Mouse (Mus musculus): ENCODE data around the gene Zcwpw1. TPM values are rescaled to one million over a fixed set of nuclear protein-coding genes. Genes with fewer than 3 reads are reported as not detected.

Gene Zcwpw1
- polyA plus RNA-seq, 1 experiment from 2014 or later = 14.6 TPM

GRCm38 (mm10) chr5:137796606-137797005, 9.0 kb downstream of the Zcwpw1 start:
- H3K27ac ChIP-seq = no peak overlapping the region
- no peaks in the 10 kb centered on the region for H3K36me3 ChIP-seq (replicated peaks)
- H3K9me3 ChIP-seq = no peaks in the 10 kb centered on the region
- ATAC-seq (ENCODE audit: low FRiP score) = no peak
- no peak overlapping the region for H3K9ac ChIP-seq
- H3K27me3 ChIP-seq = no peaks in the 10 kb centered on the region
- no peak overlapping the region for H3K4me2 ChIP-seq
- H3K4me1 ChIP-seq = no peaks in the 10 kb centered on the region
- WGBS = 85% methylated on average over 3 of the region's 3 CpGs
- no peak overlapping the region for H3K4me3 ChIP-seq (replicated peaks)

- Histone ChIP-seq H3K27ac (no peak overlapping the region), H3K36me3 (replicated peaks) (no peaks in the 10 kb centered on the region), H3K27me3 (no peaks in the 10 kb centered on the region), H3K4me3 (replicated peaks) (no peak overlapping the region), H3K4me1 (no peaks in the 10 kb centered on the region), H3K9me3 (no peaks in the 10 kb centered on the region), H3K4me2 (no peak overlapping the region), H3K9ac (no peak overlapping the region)
- WGBS = 89% methylated on average over 3 of the region's 3 CpGs
- no peak for ATAC-seq (ENCODE audit: low FRiP score)
Measured at GRCm38 (mm10) chr5:137800917-137801316, 13.3 kb downstream of the Zcwpw1 start.

- H3K9ac ChIP-seq = no peak overlapping the region
Measured at GRCm38 (mm10) chr5:137806158-137806557, 18.6 kb downstream of the Zcwpw1 start.

GRCm38 (mm10) chr5:137808316-137808715, 20.7 kb downstream of the Zcwpw1 start:
- ATAC-seq (ENCODE audit: low FRiP score) = no peak

More at GRCm38 (mm10) chr5:137806158-137806557, 18.6 kb downstream of the Zcwpw1 start:
- Histone ChIP-seq H3K27me3 (no peaks in the 10 kb centered on the region), H3K36me3 (replicated peaks) (no peaks in the 10 kb centered on the region), H3K27ac (no peak overlapping the region), H3K4me3 (replicated peaks) (no peak overlapping the region), H3K4me1 (no peaks in the 10 kb centered on the region), H3K9me3 (no peaks in the 10 kb centered on the region), H3K4me2 (no peak overlapping the region)
- 77% methylated on average over 1 of the region's 1 CpGs for WGBS
- no peak for ATAC-seq (ENCODE audit: low FRiP score)

GRCm38 (mm10) chr5:137817466-137818222, 30.0 kb downstream of the Zcwpw1 start:
- H3K36me3 ChIP-seq (replicated peaks) = no peaks in the 10 kb centered on the region
- H3K4me1 ChIP-seq = no peaks in the 10 kb centered on the region
- no peaks in the 10 kb centered on the region for H3K9me3 ChIP-seq
- no peak overlapping the region for H3K4me2 ChIP-seq
- no peak overlapping the region for H3K4me3 ChIP-seq (replicated peaks)
- H3K27me3 ChIP-seq = no peaks in the 10 kb centered on the region
- 79% methylated on average over 4 of the region's 4 CpGs for WGBS
- no peak for ATAC-seq (ENCODE audit: low FRiP score)
- no peak overlapping the region for H3K9ac ChIP-seq
- H3K27ac ChIP-seq = no peak overlapping the region

More at GRCm38 (mm10) chr5:137808316-137808715, 20.7 kb downstream of the Zcwpw1 start:
- no peak overlapping the region for H3K9ac ChIP-seq
- no peak overlapping the region for H3K4me2 ChIP-seq
- no peak overlapping the region for H3K4me3 ChIP-seq (replicated peaks)
- no peaks in the 10 kb centered on the region for H3K27me3 ChIP-seq
- H3K36me3 ChIP-seq (replicated peaks) = no peaks in the 10 kb centered on the region
- 86% methylated on average over 5 of the region's 5 CpGs for WGBS
- H3K27ac ChIP-seq = no peak overlapping the region
- no peaks in the 10 kb centered on the region for H3K9me3 ChIP-seq
- no peaks in the 10 kb centered on the region for H3K4me1 ChIP-seq

GRCm38 (mm10) chr5:137822126-137822525, 34.5 kb downstream of the Zcwpw1 start:
- Histone ChIP-seq H3K9me3 (no peaks in the 10 kb centered on the region), H3K27me3 (no peaks in the 10 kb centered on the region), H3K4me3 (replicated peaks) (no peak overlapping the region), H3K4me1 (no peaks in the 10 kb centered on the region), H3K36me3 (replicated peaks) (no peaks in the 10 kb centered on the region), H3K9ac (no peak overlapping the region), H3K27ac (no peak overlapping the region), H3K4me2 (no peak overlapping the region)
- WGBS = 75% methylated on average over 4 of the region's 4 CpGs
- no peak for ATAC-seq (ENCODE audit: low FRiP score)

- Histone ChIP-seq H3K27ac (no peak overlapping the region), H3K4me2 (no peak overlapping the region), H3K9ac (no peak overlapping the region), H3K4me1 (no peaks in the 10 kb centered on the region), H3K4me3 (replicated peaks) (no peak overlapping the region), H3K9me3 (no peaks in the 10 kb centered on the region), H3K36me3 (replicated peaks) (no peaks in the 10 kb centered on the region), H3K27me3 (no peaks in the 10 kb centered on the region)
- no peak for ATAC-seq (ENCODE audit: low FRiP score)
- WGBS = 85% methylated on average over 1 of the region's 1 CpGs
Measured at GRCm38 (mm10) chr5:137822602-137823001, 35.0 kb downstream of the Zcwpw1 start.

GRCm38 (mm10) chr5:137823455-137824045, 36.0 kb downstream of the Zcwpw1 start:
- WGBS = 91% methylated on average over 6 of the region's 6 CpGs

GRCm38 (mm10) chr5:137825030-137825429, 37.4 kb downstream of the Zcwpw1 start:
- Histone ChIP-seq H3K9ac (no peak overlapping the region), H3K9me3 (no peaks in the 10 kb centered on the region), H3K4me2 (no peak overlapping the region), H3K36me3 (replicated peaks) (no peaks in the 10 kb centered on the region), H3K27me3 (no peaks in the 10 kb centered on the region), H3K4me3 (replicated peaks) (no peak overlapping the region), H3K4me1 (no peaks in the 10 kb centered on the region), H3K27ac (no peak overlapping the region)
- no peak for ATAC-seq (ENCODE audit: low FRiP score)
- 93% methylated on average over 3 of the region's 3 CpGs for WGBS

More at GRCm38 (mm10) chr5:137823455-137824045, 36.0 kb downstream of the Zcwpw1 start:
- no peaks in the 10 kb centered on the region for H3K27me3 ChIP-seq
- no peak overlapping the region for H3K4me2 ChIP-seq
- H3K9ac ChIP-seq = no peak overlapping the region
- H3K27ac ChIP-seq = no peak overlapping the region
- no peaks in the 10 kb centered on the region for H3K4me1 ChIP-seq
- no peak overlapping the region for H3K4me3 ChIP-seq (replicated peaks)
- no peaks in the 10 kb centered on the region for H3K36me3 ChIP-seq (replicated peaks)
- no peaks in the 10 kb centered on the region for H3K9me3 ChIP-seq
- ATAC-seq (ENCODE audit: low FRiP score) = no peak

GRCm38 (mm10) chr5:137825971-137826370, 38.4 kb downstream of the Zcwpw1 start:
- H3K9me3 ChIP-seq = no peaks in the 10 kb centered on the region
- no peaks in the 10 kb centered on the region for H3K36me3 ChIP-seq (replicated peaks)
- H3K9ac ChIP-seq = no peak overlapping the region
- no peak overlapping the region for H3K27ac ChIP-seq
- no peak overlapping the region for H3K4me2 ChIP-seq
- no peaks in the 10 kb centered on the region for H3K4me1 ChIP-seq
- H3K27me3 ChIP-seq = no peaks in the 10 kb centered on the region
- no peak overlapping the region for H3K4me3 ChIP-seq (replicated peaks)
- ATAC-seq (ENCODE audit: low FRiP score) = no peak
- 81% methylated on average over 2 of the region's 2 CpGs for WGBS

GRCm38 (mm10) chr5:137826421-137826820, 38.8 kb downstream of the Zcwpw1 start:
- no peaks in the 10 kb centered on the region for H3K4me1 ChIP-seq
- no peaks in the 10 kb centered on the region for H3K9me3 ChIP-seq
- no peak overlapping the region for H3K4me2 ChIP-seq
- no peak for ATAC-seq (ENCODE audit: low FRiP score)
- H3K27me3 ChIP-seq = no peaks in the 10 kb centered on the region
- no peak overlapping the region for H3K27ac ChIP-seq
- H3K4me3 ChIP-seq (replicated peaks) = no peak overlapping the region
- WGBS = 67% methylated on average over 7 of the region's 7 CpGs
- H3K36me3 ChIP-seq (replicated peaks) = no peaks in the 10 kb centered on the region
- no peak overlapping the region for H3K9ac ChIP-seq

- no peaks in the 10 kb centered on the region for H3K4me1 ChIP-seq
- no peaks in the 10 kb centered on the region for H3K9me3 ChIP-seq
- 83% methylated on average over 6 of the region's 6 CpGs for WGBS
- no peak overlapping the region for H3K9ac ChIP-seq
- H3K27me3 ChIP-seq = no peaks in the 10 kb centered on the region
- no peak overlapping the region for H3K27ac ChIP-seq
- H3K4me2 ChIP-seq = no peak overlapping the region
- no peak for ATAC-seq (ENCODE audit: low FRiP score)
- no peak overlapping the region for H3K4me3 ChIP-seq (replicated peaks)
- no peaks in the 10 kb centered on the region for H3K36me3 ChIP-seq (replicated peaks)
Measured at GRCm38 (mm10) chr5:137828694-137829093, 41.1 kb downstream of the Zcwpw1 start.

GRCm38 (mm10) chr5:137830238-137830637, 42.6 kb downstream of the Zcwpw1 start:
- Histone ChIP-seq H3K27ac (no peak overlapping the region), H3K9me3 (no peaks in the 10 kb centered on the region), H3K4me2 (no peak overlapping the region), H3K4me1 (no peaks in the 10 kb centered on the region), H3K9ac (no peak overlapping the region), H3K36me3 (replicated peaks) (no peaks in the 10 kb centered on the region), H3K27me3 (no peaks in the 10 kb centered on the region), H3K4me3 (replicated peaks) (no peak overlapping the region)
- ATAC-seq (ENCODE audit: low FRiP score) = no peak
- 85% methylated on average over 7 of the region's 7 CpGs for WGBS
